Mouse (Mus musculus) brain, embryonic 14.5 days (tissue): Measurements from ENCODE around the gene Kif5c. TPM values are rescaled to one million over a fixed set of nuclear protein-coding genes. Genes with fewer than 3 reads are reported as not detected.

Experiments used
- DNase-seq: peaks from one replicate; pipeline ENCODE4 v3.0.0-alpha.2; 2011; ENCODE audit warnings: low read depth
- CTCF ChIP-seq: fragments of 200-500 bp; IDR thresholded peaks from 2 replicates; pipeline ENCODE4 v1.5.1; 2012; ENCODE audit warnings: inconsistent platforms, mild to moderate bottlenecking, moderate library complexity, borderline replicate concordance; ENCODE audit not compliant: insufficient read depth, insufficient read length; ENCODE audit errors: extremely low read depth
- POLR2A ChIP-seq: fragments of 200-500 bp; IDR thresholded peaks from 2 replicates; pipeline ENCODE4 v1.6.1; 2012; ENCODE audit warnings: mild to moderate bottlenecking, inconsistent platforms, borderline replicate concordance; ENCODE audit not compliant: poor library complexity, insufficient read depth, insufficient read length, severe bottlenecking; ENCODE audit errors: extremely low read depth
- polyA plus RNA-seq: library from polyadenylated mRNA; depleted of rRNA; stranded (reverse); fragments of >200 nt; gene quantifications from 2 replicates; pipeline ENCODE4 v1.2.3, GENCODE M21; 2012

Gene Kif5c
- polyA plus RNA-seq, 1 experiment: 253 TPM

GRCm38 (mm10) chr2:49594886-49595285 is 24.2 kb upstream of the Kif5c start:
- no peak for TF ChIP-seq POLR2A
- no peak for TF ChIP-seq CTCF
- no peak for DNase-seq

GRCm38 (mm10) chr2:49596318-49596717 is 22.8 kb upstream of the Kif5c start:
- peak; percentile 23 for DNase-seq
- TF ChIP-seq CTCF (no peak), POLR2A (no peak)

GRCm38 (mm10) chr2:49600021-49600681 is 18.9 kb upstream of the Kif5c start:
- peak; percentile 79 for DNase-seq
- no peak for TF ChIP-seq CTCF
- TF ChIP-seq POLR2A: no peak

- TF ChIP-seq CTCF (no peak), POLR2A (no peak)
- DNase-seq: peak; percentile 92
Measured at GRCm38 (mm10) chr2:49602791-49603349, 16.2 kb upstream of the Kif5c start.

- TF ChIP-seq POLR2A: no peak
- no peak for TF ChIP-seq CTCF
- peak; percentile 75 for DNase-seq
Measured at GRCm38 (mm10) chr2:49609611-49610010, 9.5 kb upstream of the Kif5c start.

- no peak for DNase-seq
- no peak for TF ChIP-seq CTCF
- no peak for TF ChIP-seq POLR2A
Measured at GRCm38 (mm10) chr2:49616765-49617164, 2.3 kb upstream of the Kif5c start.

GRCm38 (mm10) chr2:49619719-49620522 is 823 bp downstream of the Kif5c start:
- TF ChIP-seq POLR2A (no peak), CTCF (no peak)
- DNase-seq: peak; percentile 60

GRCm38 (mm10) chr2:49620626-49621117 is 1.6 kb downstream of the Kif5c start:
- TF ChIP-seq POLR2A: peak; percentile 24; the same call in 1 of the 2 replicates
- no peak for TF ChIP-seq CTCF
- peak; percentile 92 for DNase-seq

GRCm38 (mm10) chr2:49621234-49621633 is 2.1 kb downstream of the Kif5c start:
- DNase-seq: peak; percentile 60
- TF ChIP-seq POLR2A (no peak), CTCF (no peak)

GRCm38 (mm10) chr2:49625581-49625980 is 6.5 kb downstream of the Kif5c start:
- TF ChIP-seq CTCF (no peak), POLR2A (no peak)
- DNase-seq: no peak

GRCm38 (mm10) chr2:49627611-49628010 is 8.5 kb downstream of the Kif5c start:
- DNase-seq: peak; percentile 93
- TF ChIP-seq CTCF: peak; percentile 17; the same call in 1 of the 2 replicates
- no peak for TF ChIP-seq POLR2A
